Mouse (Mus musculus) midbrain, embryonic 14.5 days (tissue): ENCODE measurements around the gene Gramd4. TPM values are rescaled to one million over a fixed set of nuclear protein-coding genes. Genes with fewer than 3 reads are reported as not detected.

Source experiments
- ATAC-seq: fragments of 200-750 bp; cut with Nextera tagmentation; 2 replicates; pipeline ENCODE4 v1.8.0; 2017; ENCODE audit warnings: moderate number of reproducible peaks, moderate library complexity; ENCODE audit not compliant: low FRiP score, low TSS enrichment
- DNase-seq: peaks from one replicate; pipeline ENCODE4 v3.0.0-alpha.2; 2015
- H3K27ac ChIP-seq: fragments of 300-500 bp; sonication (generic); replicated peaks from 2 replicates; pipeline ENCODE4 v1.5.1; 2014; ENCODE audit warnings: mild to moderate bottlenecking, low read depth, low read length, moderate library complexity
- H3K27me3 ChIP-seq: fragments of 300-500 bp; sonication (generic); 2 replicates; pipeline ENCODE4 v1.6.1; 2014; ENCODE audit warnings: low read length, control low read depth, mixed read lengths; ENCODE audit not compliant: control insufficient read depth, insufficient read depth
- H3K36me3 ChIP-seq: fragments of 300-500 bp; sonication (generic); 2 replicates; pipeline ENCODE4 v1.6.1; 2014; ENCODE audit warnings: low read length, control low read depth; ENCODE audit not compliant: control insufficient read depth, insufficient read depth
- H3K4me1 ChIP-seq: fragments of 300-500 bp; sonication (generic); 2 replicates; pipeline ENCODE4 v1.6.1; 2014; ENCODE audit warnings: mild to moderate bottlenecking, antibody characterized with exemption, low read length, control low read depth; ENCODE audit not compliant: control insufficient read depth, insufficient read depth
- H3K4me2 ChIP-seq: fragments of 300-500 bp; sonication (generic); 2 replicates; pipeline ENCODE4 v1.6.1; 2014; ENCODE audit warnings: mild to moderate bottlenecking, low read length, moderate library complexity
- H3K4me3 ChIP-seq: fragments of 300-500 bp; sonication (generic); replicated peaks from 2 replicates; pipeline ENCODE4 v1.5.1; 2014; ENCODE audit warnings: low read depth, low read length
- H3K9ac ChIP-seq: fragments of 300-500 bp; sonication (generic); replicated peaks from 2 replicates; pipeline ENCODE4 v1.6.1; 2014; ENCODE audit warnings: mild to moderate bottlenecking, low read length, moderate library complexity
- H3K9me3 ChIP-seq: fragments of 300-500 bp; sonication (generic); 2 replicates; pipeline ENCODE4 v1.6.1; 2016; ENCODE audit warnings: low read length, control low read depth, mixed read lengths; ENCODE audit not compliant: control insufficient read depth
- whole genome bisulfite sequencing: fragments of 180-500 bp; shearing (Covaris S2); extraction: QIAGEN DNeasy Blood & Tissue Kit; methylation state at CpG from one replicate; pipeline ENCODE4 v1.1.7; 2014; 5-methylcytosine and 5-hydroxymethylcytosine counted together
- polyA plus RNA-seq: library from polyadenylated mRNA; unstranded; fragments of >200 nt; fragmentation: Nextera tagmentation; extraction: Ambion mirVana; gene quantifications from 2 replicates; pipeline ENCODE4 v1.2.1, GENCODE M21; 2014

Gene Gramd4
- polyA plus RNA-seq, 1 experiment from 2014 or later, result 29.5 TPM

- Histone ChIP-seq H3K4me3 (no peak overlapping the region), H3K27ac (no peak overlapping the region), H3K9ac (no peak overlapping the region), H3K9me3 (0 out of 2 replicates have a peak, but pooled peaks cover under 1% of the 10 kb centered on the region), H3K36me3 (no peaks in the 10 kb centered on the region), H3K4me2 (no peak overlapping the region), H3K27me3 (peaks cover 26% of the 10 kb centered on the region), H3K4me1 (peaks cover 14% of the 10 kb centered on the region; the same call in 1 of the 2 replicates)
- no peak for DNase-seq
- WGBS, result 75% methylated on average over 3 of the region's 3 CpGs
- ATAC-seq, result no peak
Observed at GRCm38 (mm10) chr15:86035913-86036312, 21.6 kb upstream of the Gramd4 start.

- peaks cover 13% of the 10 kb centered on the region for H3K27me3 ChIP-seq
- WGBS, result 0% methylated on average over 2 of the region's 2 CpGs
- H3K4me1 ChIP-seq, result peaks cover 8% of the 10 kb centered on the region; the same call in 1 of the 2 replicates
- H3K9me3 ChIP-seq, result no peaks in the 10 kb centered on the region
- H3K4me2 ChIP-seq, result no peak overlapping the region
- no peak overlapping the region for H3K9ac ChIP-seq
- DNase-seq (peak; percentile 89), ATAC-seq (peak; percentile 57)
- H3K4me3 ChIP-seq, result no peak overlapping the region
- H3K36me3 ChIP-seq, result no peaks in the 10 kb centered on the region
- H3K27ac ChIP-seq, result no peak overlapping the region
Observed at GRCm38 (mm10) chr15:86038802-86039201, 18.7 kb upstream of the Gramd4 start.

GRCm38 (mm10) chr15:86041421-86041820 is 16.1 kb upstream of the Gramd4 start:
- no peak overlapping the region for H3K27ac ChIP-seq
- no peak overlapping the region for H3K4me3 ChIP-seq

GRCm38 (mm10) chr15:86042364-86042763 is 15.1 kb upstream of the Gramd4 start:
- H3K9me3 ChIP-seq, result no peaks in the 10 kb centered on the region
- H3K4me2 ChIP-seq, result no peak overlapping the region
- no peak overlapping the region for H3K27ac ChIP-seq
- ATAC-seq (no peak), DNase-seq (no peak)
- no peak overlapping the region for H3K9ac ChIP-seq
- 43% methylated on average over 4 of the region's 4 CpGs for WGBS
- no peaks in the 10 kb centered on the region for H3K4me1 ChIP-seq
- H3K36me3 ChIP-seq, result no peaks in the 10 kb centered on the region
- no peaks in the 10 kb centered on the region for H3K27me3 ChIP-seq
- no peak overlapping the region for H3K4me3 ChIP-seq

More at GRCm38 (mm10) chr15:86041421-86041820, 16.1 kb upstream of the Gramd4 start:
- WGBS, result 86% methylated on average over 5 of the region's 5 CpGs
- Histone ChIP-seq H3K4me2 (no peak overlapping the region), H3K27me3 (no peaks in the 10 kb centered on the region), H3K36me3 (no peaks in the 10 kb centered on the region), H3K9me3 (no peaks in the 10 kb centered on the region), H3K4me1 (no peaks in the 10 kb centered on the region), H3K9ac (no peak overlapping the region)
- ATAC-seq, result no peak
- no peak for DNase-seq

- no peak overlapping the region for H3K4me3 ChIP-seq
- no peaks in the 10 kb centered on the region for H3K27me3 ChIP-seq
- no peak for ATAC-seq
- H3K4me1 ChIP-seq, result no peaks in the 10 kb centered on the region
- no peak for DNase-seq
- H3K9me3 ChIP-seq, result no peaks in the 10 kb centered on the region
- H3K27ac ChIP-seq, result no peak overlapping the region
- no peaks in the 10 kb centered on the region for H3K36me3 ChIP-seq
- H3K9ac ChIP-seq, result no peak overlapping the region
- 85% methylated on average over 3 of the region's 3 CpGs for WGBS
- H3K4me2 ChIP-seq, result no peak overlapping the region
Observed at GRCm38 (mm10) chr15:86049510-86049909, 8.0 kb upstream of the Gramd4 start.

GRCm38 (mm10) chr15:86050170-86050743 is 7.2 kb upstream of the Gramd4 start:
- Histone ChIP-seq H3K4me2 (no peak overlapping the region), H3K27ac (no peak overlapping the region), H3K9ac (no peak overlapping the region), H3K9me3 (no peaks in the 10 kb centered on the region), H3K36me3 (no peaks in the 10 kb centered on the region), H3K4me1 (no peaks in the 10 kb centered on the region), H3K27me3 (no peaks in the 10 kb centered on the region), H3K4me3 (no peak overlapping the region)
- ATAC-seq (no peak), DNase-seq (no peak)
- WGBS, result 85% methylated on average over 4 of the region's 4 CpGs

- no peaks in the 10 kb centered on the region for H3K9me3 ChIP-seq
- H3K4me3 ChIP-seq, result no peak overlapping the region
- no peaks in the 10 kb centered on the region for H3K36me3 ChIP-seq
- ATAC-seq, result no peak
- no peak overlapping the region for H3K4me2 ChIP-seq
- 91% methylated on average over 10 of the region's 10 CpGs for WGBS
- H3K27me3 ChIP-seq, result no peaks in the 10 kb centered on the region
- H3K9ac ChIP-seq, result no peak overlapping the region
- H3K27ac ChIP-seq, result no peak overlapping the region
- no peak for DNase-seq
- no peaks in the 10 kb centered on the region for H3K4me1 ChIP-seq
Observed at GRCm38 (mm10) chr15:86051152-86051551, 6.3 kb upstream of the Gramd4 start.

GRCm38 (mm10) chr15:86051878-86052478 is 5.5 kb upstream of the Gramd4 start:
- Histone ChIP-seq H3K9ac (no peak overlapping the region), H3K36me3 (no peaks in the 10 kb centered on the region), H3K27ac (no peak overlapping the region), H3K4me1 (no peaks in the 10 kb centered on the region), H3K4me3 (no peak overlapping the region), H3K27me3 (no peaks in the 10 kb centered on the region), H3K4me2 (no peak overlapping the region), H3K9me3 (no peaks in the 10 kb centered on the region)
- DNase-seq (no peak), ATAC-seq (no peak)
- WGBS, result 54% methylated on average over 6 of the region's 6 CpGs

GRCm38 (mm10) chr15:86053890-86054536 is 3.5 kb upstream of the Gramd4 start:
- Histone ChIP-seq H3K4me3 (no peak overlapping the region), H3K4me2 (no peak overlapping the region), H3K36me3 (no peaks in the 10 kb centered on the region), H3K9ac (no peak overlapping the region), H3K4me1 (peaks cover 7% of the 10 kb centered on the region), H3K27ac (no peak overlapping the region), H3K9me3 (no peaks in the 10 kb centered on the region), H3K27me3 (no peaks in the 10 kb centered on the region)
- DNase-seq (peak; percentile 92), ATAC-seq (peak; percentile 25; the same call in 1 of the 2 replicates)
- 31% methylated on average over 2 of the region's 2 CpGs for WGBS
